Mouse (Mus musculus): Measurements from ENCODE around the gene Sash3. TPM values are rescaled to one million over a fixed set of nuclear protein-coding genes. Genes with fewer than 3 reads are reported as not detected.
A peak's percentile ranks its signal among the peaks of the same experiment; 100 is the strongest.
"Not testable (repeated sequence)": the region's sequence is repeated elsewhere in the genome, so short reads cannot be mapped to it uniquely, and the experiment has no call there.

Gene Sash3
- polyA plus RNA-seq, 1 experiment, result 11.9 TPM

GRCm38 (mm10) chrX:48197856-48198255 is 51.6 kb downstream of the Sash3 start:
- no peak for DNase-seq (ENCODE audit: low read depth, low spot score)
- WGBS, result 40% methylated on average over 3 of the region's 3 CpGs

GRCm38 (mm10) chrX:48199026-48199425 is 52.8 kb downstream of the Sash3 start:
- no peak for DNase-seq (ENCODE audit: low read depth, low spot score)
- 84% methylated on average over 2 of the region's 2 CpGs for WGBS

GRCm38 (mm10) chrX:48200699-48201098 is 54.5 kb downstream of the Sash3 start:
- DNase-seq (ENCODE audit: low read depth, low spot score), result no peak
- 54% methylated on average over 3 of the region's 3 CpGs for WGBS

- DNase-seq (ENCODE audit: low read depth, low spot score), result no peak
- 84% methylated on average over 7 of the region's 7 CpGs for WGBS
Observed at GRCm38 (mm10) chrX:48201973-48202372, 55.7 kb downstream of the Sash3 start.

- no peak for DNase-seq (ENCODE audit: low read depth, low spot score)
- 83% methylated on average over 7 of the region's 7 CpGs for WGBS
Observed at GRCm38 (mm10) chrX:48202436-48202835, 56.2 kb downstream of the Sash3 start.

GRCm38 (mm10) chrX:48202995-48203394 is 56.8 kb downstream of the Sash3 start:
- no peak for DNase-seq (ENCODE audit: low read depth, low spot score)
- 38% methylated on average over 4 of the region's 4 CpGs for WGBS

- no peak for DNase-seq (ENCODE audit: low read depth, low spot score)
- 69% methylated on average over 7 of the region's 7 CpGs for WGBS
Observed at GRCm38 (mm10) chrX:48203763-48204162, 57.5 kb downstream of the Sash3 start.

GRCm38 (mm10) chrX:48204469-48204868 is 58.2 kb downstream of the Sash3 start:
- no peak for DNase-seq (ENCODE audit: low read depth, low spot score)
- WGBS, result 38% methylated on average over 6 of the region's 6 CpGs

- no peak for DNase-seq (ENCODE audit: low read depth, low spot score)
- whole genome bisulfite sequencing, result 9% methylated on average over 36 of the region's 36 CpGs
Observed at GRCm38 (mm10) chrX:48207761-48208487, 61.7 kb downstream of the Sash3 start.

- peak; percentile 43 for DNase-seq (ENCODE audit: low read depth, low spot score)
- WGBS, result 18% methylated on average over 34 of the region's 34 CpGs
Observed at GRCm38 (mm10) chrX:48208519-48209185, 62.4 kb downstream of the Sash3 start, which contains the start of gene Zdhhc9. TSS of gene Zdhhc9 (minus strand) at chrX:48208878.

GRCm38 (mm10) chrX:48209746-48210145 is 63.5 kb downstream of the Sash3 start:
- WGBS, result 54% methylated on average over 4 of the region's 4 CpGs
- DNase-seq (ENCODE audit: low read depth, low spot score), result not testable (repeated sequence)

Other genes starting within 250 kb of the Sash3 start
- gene Ocrl, start 234.0 kb upstream of the Sash3 start, polyA plus RNA-seq (2012; rRNA removed), result 5.9 and 6.4 TPM in 2 replicates
- 0.92 and 1.0 TPM in 2 replicates for gene Apln, start 111.6 kb upstream of the Sash3 start, polyA plus RNA-seq (2012; rRNA removed)
- gene Xpnpep2, start 37.7 kb upstream of the Sash3 start, polyA plus RNA-seq (2012; rRNA removed), result 149 and 213 TPM in 2 replicates
- 34.8 and 55.6 TPM in 2 replicates for gene Zdhhc9, start 62.4 kb downstream of the Sash3 start, polyA plus RNA-seq (2012; rRNA removed)
- gene Utp14a, start 110.4 kb downstream of the Sash3 start, polyA plus RNA-seq (2012; rRNA removed), result 3.1 and 3.3 TPM in 2 replicates
- gene Bcorl1, start 194.9 kb downstream of the Sash3 start, polyA plus RNA-seq (2012; rRNA removed), result 2.8 and 3.6 TPM in 2 replicates